Mouse (Mus musculus) myocyte (in vitro differentiated cells): Measurements from ENCODE around the gene Pla2g4a. TPM values are rescaled to one million over a fixed set of nuclear protein-coding genes. Genes with fewer than 3 reads are reported as not detected.

Source experiments
- H3K27me3 ChIP-seq: one replicate; pipeline ENCODE4 v1.6.1; 2011; ENCODE audit not compliant: control insufficient read depth, insufficient read depth, insufficient read length
- H3K36me3 ChIP-seq: one replicate; pipeline ENCODE4 v1.6.1; 2011; ENCODE audit not compliant: control insufficient read depth, insufficient read depth
- H3K4me2 ChIP-seq: one replicate; pipeline ENCODE4 v1.6.1; 2011; ENCODE audit warnings: low read depth, control low read depth
- H3K4me3 ChIP-seq: one replicate; pipeline ENCODE4 v1.5.1; 2011; ENCODE audit warnings: mild to moderate bottlenecking, control low read depth, moderate library complexity
- H3K79me2 ChIP-seq: one replicate; pipeline ENCODE4 v1.6.1; 2011; ENCODE audit not compliant: control insufficient read depth, insufficient read depth
- H3ac ChIP-seq: one replicate; pipeline ENCODE4 v1.6.1; 2011; ENCODE audit not compliant: control insufficient read depth, insufficient read length
- CEBPB ChIP-seq: IDR thresholded peaks from 2 replicates; pipeline ENCODE4 v1.6.1; 2011; ENCODE audit warnings: mild to moderate bottlenecking, moderate library complexity; ENCODE audit not compliant: poor library complexity, insufficient read depth, severe bottlenecking
- E2F4 ChIP-seq: IDR thresholded peaks from one replicate; pipeline ENCODE4 v1.6.1; 2011; ENCODE audit warnings: mild to moderate bottlenecking, control low read depth, moderate library complexity; ENCODE audit not compliant: insufficient read depth
- MAX ChIP-seq: IDR thresholded peaks from one replicate; pipeline ENCODE4 v1.6.1; 2011; ENCODE audit warnings: low read depth, mild to moderate bottlenecking, control low read depth
- MYOD1 ChIP-seq, 3 experiments: IDR thresholded peaks; one replicate each; pipeline ENCODE4 v1.6.1; 2011; ENCODE audit warnings: control low read depth in 2 of 3, low read depth in 2 of 3, mild to moderate bottlenecking in 2 of 3, moderate library complexity in 1 of 3; ENCODE audit not compliant: insufficient read length in 2 of 3, control insufficient read depth in 1 of 3
- MYOG ChIP-seq, 3 experiments: IDR thresholded peaks; one replicate each; pipeline ENCODE4 v1.6.1; 2011; ENCODE audit warnings: control low read depth in 2 of 3, low read depth in 2 of 3, mild to moderate bottlenecking in 2 of 3; ENCODE audit not compliant: insufficient read length in 2 of 3, control insufficient read depth in 1 of 3, insufficient read depth in 1 of 3
- POLR2A ChIP-seq: IDR thresholded peaks from one replicate; pipeline ENCODE4 v1.6.1; 2011; ENCODE audit warnings: low read depth, mild to moderate bottlenecking, control low read depth, moderate library complexity; ENCODE audit not compliant: insufficient read length
- POLR2AphosphoS2 ChIP-seq: IDR thresholded peaks from one replicate; pipeline ENCODE4 v1.6.1; 2011; ENCODE audit warnings: low read depth, control low read depth; ENCODE audit not compliant: insufficient read length
- REST ChIP-seq: IDR thresholded peaks from one replicate; pipeline ENCODE4 v1.6.1; 2011; ENCODE audit warnings: mild to moderate bottlenecking, control low read depth, moderate library complexity; ENCODE audit not compliant: insufficient read depth, insufficient read length
- SRF ChIP-seq: IDR thresholded peaks from one replicate; pipeline ENCODE4 v1.6.1; 2011; ENCODE audit warnings: low read depth; ENCODE audit not compliant: control insufficient read depth, insufficient read length
- TCF12 ChIP-seq: IDR thresholded peaks from one replicate; pipeline ENCODE4 v1.6.1; 2011; ENCODE audit warnings: mild to moderate bottlenecking, control low read depth; ENCODE audit not compliant: poor library complexity, insufficient read depth, severe bottlenecking
- TCF3 ChIP-seq: IDR thresholded peaks from one replicate; pipeline ENCODE4 v1.6.1; 2011; ENCODE audit warnings: low read depth, control low read depth; ENCODE audit not compliant: insufficient read length
- USF1 ChIP-seq: IDR thresholded peaks from one replicate; pipeline ENCODE4 v1.6.1; 2011; ENCODE audit warnings: low read depth, mild to moderate bottlenecking, control low read depth, moderate library complexity
- polyA plus RNA-seq: library from polyadenylated mRNA; unstranded; fragments of >200 nt; fragmentation: generic; extraction: Trizol; gene quantifications from one replicate; pipeline ENCODE4 v1.2.1, GENCODE M21; 2012; ENCODE audit warnings: missing spikeins

The Pla2g4a gene
- polyA plus RNA-seq, 1 experiment: 6.2 TPM

GRCm38 (mm10) chr1:149952050-149952449 lies 9.0 kb downstream of the Pla2g4a start:
- Histone ChIP-seq H3K4me3 (no peak overlapping the region), H3ac (no peak overlapping the region), H3K79me2 (no peaks in the 10 kb centered on the region), H3K27me3 (no peaks in the 10 kb centered on the region), H3K4me2 (no peak overlapping the region), H3K36me3 (no peaks in the 10 kb centered on the region)
- no peak for TF ChIP-seq USF1
- no peak for TF ChIP-seq POLR2A
- TF ChIP-seq REST: no peak
- TF ChIP-seq E2F4: no peak
- no peak for TF ChIP-seq MAX
- no peak for TF ChIP-seq POLR2AphosphoS2
- no peak for TF ChIP-seq MYOG (IDR thresholded peaks at IDR 0.05; ENCODE audit: control insufficient read depth in 1 of 3, insufficient read depth in 1 of 3, insufficient read length in 2 of 3, low read depth in 2 of 3)
- TF ChIP-seq TCF12: no peak
- no peak for TF ChIP-seq MYOD1 (IDR thresholded peaks at IDR 0.05; ENCODE audit: control insufficient read depth in 1 of 3, insufficient read length in 2 of 3, low read depth in 2 of 3)
- TF ChIP-seq SRF: no peak
- no peak for TF ChIP-seq TCF3
- TF ChIP-seq CEBPB: no peak

GRCm38 (mm10) chr1:149950656-149951055 lies 10.4 kb downstream of the Pla2g4a start:
- no peaks in the 10 kb centered on the region for H3K27me3 ChIP-seq
- no peak for TF ChIP-seq MAX
- TF ChIP-seq POLR2A: no peak
- no peak for TF ChIP-seq REST
- TF ChIP-seq MYOG (IDR thresholded peaks at IDR 0.05; ENCODE audit: control insufficient read depth in 1 of 3, insufficient read depth in 1 of 3, insufficient read length in 2 of 3, low read depth in 2 of 3): no peak

GRCm38 (mm10) chr1:149950254-149950653 lies 10.8 kb downstream of the Pla2g4a start:
- Histone ChIP-seq H3ac (no peak overlapping the region), H3K4me2 (no peak overlapping the region), H3K79me2 (no peaks in the 10 kb centered on the region), H3K4me3 (no peak overlapping the region), H3K36me3 (no peaks in the 10 kb centered on the region), H3K27me3 (no peaks in the 10 kb centered on the region)
- no peak for TF ChIP-seq TCF3
- TF ChIP-seq TCF12: no peak
- no peak for TF ChIP-seq CEBPB
- no peak for TF ChIP-seq SRF

More at GRCm38 (mm10) chr1:149950656-149951055, 10.4 kb downstream of the Pla2g4a start:
- Histone ChIP-seq H3K4me3 (no peak overlapping the region), H3ac (no peak overlapping the region), H3K36me3 (no peaks in the 10 kb centered on the region), H3K79me2 (no peaks in the 10 kb centered on the region), H3K4me2 (no peak overlapping the region)

- no peaks in the 10 kb centered on the region for H3K36me3 ChIP-seq
- no peak overlapping the region for H3ac ChIP-seq
- H3K27me3 ChIP-seq: no peaks in the 10 kb centered on the region
- H3K4me2 ChIP-seq: no peak overlapping the region
- TF ChIP-seq MYOD1 (IDR thresholded peaks at IDR 0.05; ENCODE audit: control insufficient read depth in 1 of 3, insufficient read length in 2 of 3, low read depth in 2 of 3): no peak
- no peak for TF ChIP-seq SRF
- TF ChIP-seq MYOG (IDR thresholded peaks at IDR 0.05; ENCODE audit: control insufficient read depth in 1 of 3, insufficient read depth in 1 of 3, insufficient read length in 2 of 3, low read depth in 2 of 3): no peak
- TF ChIP-seq POLR2A: no peak
- TF ChIP-seq POLR2AphosphoS2: no peak
- no peak for TF ChIP-seq MAX
- no peak for TF ChIP-seq USF1
- TF ChIP-seq E2F4: no peak
- no peak for TF ChIP-seq TCF12
- TF ChIP-seq TCF3: no peak
- no peak for TF ChIP-seq CEBPB
- TF ChIP-seq REST: no peak
- no peaks in the 10 kb centered on the region for H3K79me2 ChIP-seq
- H3K4me3 ChIP-seq: no peak overlapping the region
Measured at GRCm38 (mm10) chr1:149949334-149949733, 11.8 kb downstream of the Pla2g4a start.

GRCm38 (mm10) chr1:149948066-149948825 lies 12.8 kb downstream of the Pla2g4a start:
- Histone ChIP-seq H3K27me3 (no peaks in the 10 kb centered on the region), H3ac (no peak overlapping the region), H3K79me2 (no peaks in the 10 kb centered on the region), H3K36me3 (no peaks in the 10 kb centered on the region), H3K4me3 (no peak overlapping the region), H3K4me2 (no peak overlapping the region)
- TF ChIP-seq REST (no peak), MAX (no peak), TCF3 (no peak), TCF12 (no peak)
